Mouse (Mus musculus) cortical plate, adult 2 months (tissue): Measurements from ENCODE around the gene Gm28845.

ENCODE experiments used
- CTCF ChIP-seq: fragments of 200-500 bp; IDR thresholded peaks from 2 replicates; pipeline ENCODE4 v1.5.1; 2011; ENCODE audit warnings: mild to moderate bottlenecking, control low read depth, low read length; ENCODE audit not compliant: insufficient read depth; ENCODE audit errors: extremely low read depth
- POLR2A ChIP-seq: fragments of 200-500 bp; IDR thresholded peaks from 2 replicates; pipeline ENCODE4 v1.6.1; 2011; ENCODE audit warnings: mild to moderate bottlenecking, low read length, control low read depth; ENCODE audit not compliant: insufficient read depth; ENCODE audit errors: extremely low read depth

DNA sequence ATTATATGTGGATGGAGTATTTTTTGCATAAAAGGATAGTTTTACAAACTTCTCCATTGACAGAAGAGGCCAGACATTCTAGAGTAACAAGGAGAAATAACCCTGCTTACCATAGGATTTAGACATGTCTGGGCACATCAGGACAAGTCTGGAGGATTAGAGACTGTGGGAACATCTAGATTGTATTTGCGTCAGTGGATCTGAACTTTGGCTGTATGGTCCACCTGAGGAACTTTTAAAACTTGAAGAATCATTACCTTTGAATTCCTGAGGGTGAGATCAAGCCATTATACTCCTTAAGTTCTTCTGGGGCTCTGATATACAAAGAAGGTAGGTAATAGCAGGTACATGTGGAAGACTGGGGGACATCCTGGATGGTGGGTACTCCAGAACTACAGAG, 12.3 kb upstream of the Gm28845 start:
- TF ChIP-seq POLR2A = no peak
- TF ChIP-seq CTCF = no peak
